Mouse (Mus musculus) cortical plate, adult 2 months (tissue): Measurements from ENCODE around the gene Adgre5. TPM values are rescaled to one million over a fixed set of nuclear protein-coding genes. Genes with fewer than 3 reads are reported as not detected.

Source experiments
- H3K27ac ChIP-seq: fragments of 200-500 bp; 2 replicates; pipeline ENCODE4 v1.5.1; 2012; ENCODE audit warnings: low read length, control low read depth, inconsistent platforms; ENCODE audit not compliant: insufficient read depth
- H3K4me1 ChIP-seq: fragments of 200-500 bp; 2 replicates; pipeline ENCODE4 v1.6.1; 2011; ENCODE audit warnings: low read length; ENCODE audit not compliant: control insufficient read depth, insufficient read depth
- H3K4me3 ChIP-seq: fragments of 200-500 bp; 2 replicates; pipeline ENCODE4 v1.5.1; 2011; ENCODE audit warnings: mild to moderate bottlenecking, low read length, control low read depth; ENCODE audit not compliant: insufficient read depth
- CTCF ChIP-seq: fragments of 200-500 bp; IDR thresholded peaks from 2 replicates; pipeline ENCODE4 v1.5.1; 2011; ENCODE audit warnings: mild to moderate bottlenecking, control low read depth, low read length; ENCODE audit not compliant: insufficient read depth; ENCODE audit errors: extremely low read depth
- POLR2A ChIP-seq: fragments of 200-500 bp; IDR thresholded peaks from 2 replicates; pipeline ENCODE4 v1.6.1; 2011; ENCODE audit warnings: mild to moderate bottlenecking, low read length, control low read depth; ENCODE audit not compliant: insufficient read depth; ENCODE audit errors: extremely low read depth
- polyA plus RNA-seq: library from polyadenylated mRNA; depleted of rRNA; stranded (reverse); fragments of >200 nt; gene quantifications from 2 replicates; pipeline ENCODE4 v1.2.3, GENCODE M21; 2012

Adgre5 gene
- polyA plus RNA-seq, 1 experiment: 26.9 TPM

GRCm38 (mm10) chr8:83698661-83699453, 42.3 kb downstream of the Adgre5 start, which contains the start of gene Pkn1:
Gene Pkn1, minus strand, starts transcription at chr8:83699179.
- TF ChIP-seq CTCF: no peak
- 0 out of 2 replicates have a peak, but pooled peaks have one; percentile 33 for TF ChIP-seq POLR2A
- peak within 1 kb of the TSS; percentile 97 for H3K27ac ChIP-seq
- peak within 1 kb of the TSS; percentile 78 for H3K4me3 ChIP-seq
- H3K4me1 ChIP-seq: peaks cover 18% of the 10 kb centered on the region

GRCm38 (mm10) chr8:83698291-83698660, 42.9 kb downstream of the Adgre5 start:
- H3K4me3 ChIP-seq: peak overlapping the region; percentile 78
- TF ChIP-seq CTCF (no peak), POLR2A (no peak)

GRCm38 (mm10) chr8:83697374-83698220, 43.5 kb downstream of the Adgre5 start:
- H3K4me3 ChIP-seq: peak overlapping the region; percentile 78
- TF ChIP-seq POLR2A (no peak), CTCF (no peak)
- peaks cover 19% of the 10 kb centered on the region for H3K4me1 ChIP-seq
- H3K27ac ChIP-seq: peak overlapping the region; percentile 87

More at GRCm38 (mm10) chr8:83698291-83698660, 42.9 kb downstream of the Adgre5 start:
- H3K4me1 ChIP-seq: peaks cover 19% of the 10 kb centered on the region
- H3K27ac ChIP-seq: peak overlapping the region; percentile 97

GRCm38 (mm10) chr8:83695351-83696106, 45.6 kb downstream of the Adgre5 start:
- TF ChIP-seq CTCF (no peak), POLR2A (no peak)
- peaks cover 19% of the 10 kb centered on the region for H3K4me1 ChIP-seq
- H3K27ac ChIP-seq: 0 out of 2 replicates have a peak overlapping the region, but pooled peaks have one; percentile 12
- H3K4me3 ChIP-seq: no peak overlapping the region

- Histone ChIP-seq H3K27ac (peak overlapping the region; percentile 16), H3K4me1 (peaks cover 22% of the 10 kb centered on the region), H3K4me3 (no peak overlapping the region)
- TF ChIP-seq POLR2A: no peak
- no peak for TF ChIP-seq CTCF
Measured at GRCm38 (mm10) chr8:83694369-83695160, 46.6 kb downstream of the Adgre5 start.

- Histone ChIP-seq H3K27ac (peak overlapping the region; percentile 16; the same call in 1 of the 2 replicates), H3K4me1 (peaks cover 23% of the 10 kb centered on the region), H3K4me3 (no peak overlapping the region)
- TF ChIP-seq CTCF: no peak
- TF ChIP-seq POLR2A: no peak
Measured at GRCm38 (mm10) chr8:83693609-83694236, 47.4 kb downstream of the Adgre5 start.

- H3K27ac ChIP-seq: peak overlapping the region; percentile 93
- TF ChIP-seq CTCF: no peak
- TF ChIP-seq POLR2A: no peak
- no peak overlapping the region for H3K4me3 ChIP-seq
- peaks cover 9% of the 10 kb centered on the region for H3K4me1 ChIP-seq
Measured at GRCm38 (mm10) chr8:83689264-83689663, 51.9 kb downstream of the Adgre5 start.

- Histone ChIP-seq H3K4me1 (peaks cover 6% of the 10 kb centered on the region), H3K27ac (no peak overlapping the region), H3K4me3 (no peak overlapping the region)
- TF ChIP-seq POLR2A: no peak
Measured at GRCm38 (mm10) chr8:83684517-83684916, 56.6 kb downstream of the Adgre5 start.
